Mouse (Mus musculus): ENCODE data around the gene Cldn19.

GRCm38 (mm10) chr4:119232410-119233255 is 22.6 kb upstream of the Cldn19 start, which contains the start of the genes AU022252 and P3h1:
- TF ChIP-seq EP300 (IDR thresholded peaks at IDR 0.05) = no peak
- no peak for TF ChIP-seq CTCF (IDR thresholded peaks at IDR 0.05)

All from lung, postnatal 0 days (tissue).